Mouse (Mus musculus): ENCODE results near the gene Nedd9. TPM values are rescaled to one million over a fixed set of nuclear protein-coding genes. Genes with fewer than 3 reads are reported as not detected.

Gene Nedd9
- polyA plus RNA-seq, 1 experiment from 2014 or later, result 15.9 TPM

DNA sequence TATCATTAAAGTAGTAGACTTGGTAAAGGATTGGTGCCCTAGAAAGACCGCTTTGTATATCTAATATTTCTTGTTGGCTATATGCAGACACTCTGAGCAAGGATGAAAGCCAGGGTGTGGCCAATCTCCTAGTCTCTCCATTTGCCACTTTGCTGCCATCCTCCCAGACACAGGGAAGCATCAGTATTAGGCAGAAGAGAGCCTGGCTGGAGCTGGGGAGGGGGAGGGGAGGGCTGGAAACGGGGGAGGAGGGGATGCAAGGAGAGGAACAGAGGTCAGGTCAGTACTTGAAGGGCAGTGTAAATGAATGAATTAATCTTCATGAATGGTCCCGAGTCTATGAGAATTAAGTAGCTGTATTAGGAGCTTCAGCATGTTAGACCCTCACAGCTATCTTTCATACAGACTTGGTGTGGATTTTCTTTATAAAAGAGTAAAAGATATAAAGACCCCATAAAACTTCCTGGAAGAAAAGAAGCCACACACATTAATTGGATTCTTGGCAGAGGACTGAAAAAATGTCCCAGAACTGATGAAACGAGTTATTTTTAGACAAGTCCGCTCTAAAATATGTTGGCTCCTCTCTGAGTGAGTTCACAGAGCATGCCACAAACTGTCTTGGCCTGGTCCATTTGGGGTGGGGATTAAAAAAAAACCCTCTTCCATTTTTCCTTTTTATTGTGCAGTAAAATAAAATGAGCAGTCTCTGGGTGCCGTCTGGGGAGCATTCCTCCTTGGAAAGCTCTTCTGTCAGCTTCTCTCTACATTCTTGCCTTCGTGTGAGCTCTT, 23.7 kb upstream of the Nedd9 start:
- H3K27me3 ChIP-seq, result no peaks in the 10 kb centered on the region
- ATAC-seq, result no peak
- H3K4me2 ChIP-seq (replicated peaks), result no peak overlapping the region
- H3K4me1 ChIP-seq (replicated peaks), result peaks cover 3% of the 10 kb centered on the region; the same call in 1 of the 2 replicates
- 55% methylated on average over 7 of the region's 7 CpGs for WGBS
- H3K9me3 ChIP-seq, result no peaks in the 10 kb centered on the region
- no peak overlapping the region for H3K4me3 ChIP-seq (replicated peaks)
- no peak overlapping the region for H3K27ac ChIP-seq
- H3K36me3 ChIP-seq, result no peaks in the 10 kb centered on the region
- no peak overlapping the region for H3K9ac ChIP-seq (replicated peaks)

DNA sequence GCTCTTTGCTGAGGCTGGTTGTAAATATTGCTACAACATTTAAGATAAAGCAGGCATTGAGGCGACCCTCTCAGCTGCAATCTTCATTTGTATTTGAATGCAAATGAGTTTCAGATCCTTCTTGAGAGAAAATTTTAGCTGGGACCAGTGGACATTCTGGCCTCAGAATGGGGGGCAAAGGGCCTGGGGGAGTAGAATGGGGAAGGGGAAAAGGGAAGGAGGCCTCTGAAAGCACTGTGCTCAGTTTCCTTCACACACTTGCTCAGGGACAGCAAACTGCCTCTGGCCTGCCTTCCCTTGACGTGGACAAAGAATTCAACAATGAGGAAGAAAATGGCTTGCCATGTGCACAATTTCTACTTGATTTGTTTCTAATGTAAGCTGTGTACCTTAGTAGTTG, 18.4 kb upstream of the Nedd9 start:
- H3K4me1 ChIP-seq (replicated peaks), result peaks cover 1% of the 10 kb centered on the region; the same call in 1 of the 2 replicates
- no peak overlapping the region for H3K4me2 ChIP-seq (replicated peaks)
- no peaks in the 10 kb centered on the region for H3K36me3 ChIP-seq
- no peak overlapping the region for H3K9ac ChIP-seq (replicated peaks)
- no peaks in the 10 kb centered on the region for H3K9me3 ChIP-seq
- no peak overlapping the region for H3K27ac ChIP-seq
- H3K27me3 ChIP-seq, result no peaks in the 10 kb centered on the region
- no peak for ATAC-seq
- 67% methylated on average over 2 of the region's 2 CpGs for WGBS
- H3K4me3 ChIP-seq (replicated peaks), result no peak overlapping the region

DNA sequence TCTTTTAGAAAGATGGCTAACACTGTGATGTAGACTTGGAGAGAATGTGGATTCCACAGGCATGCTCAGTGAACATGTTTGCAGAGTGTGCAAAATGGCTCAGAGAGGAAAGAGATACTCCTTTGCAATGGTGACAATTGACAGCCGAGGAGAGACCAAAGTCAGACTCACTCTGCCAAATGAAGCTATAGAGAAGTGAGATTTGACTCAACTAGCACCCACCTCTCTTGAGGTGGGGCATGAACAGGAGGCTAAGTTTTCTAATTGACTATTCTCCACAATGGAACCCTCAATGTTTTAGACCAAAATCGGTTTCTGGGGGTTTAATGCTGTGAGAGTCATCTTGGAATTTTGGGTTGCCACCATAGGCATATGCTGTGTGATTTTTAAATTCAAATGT, 17.8 kb upstream of the Nedd9 start:
- Histone ChIP-seq H3K36me3 (no peaks in the 10 kb centered on the region), H3K4me2 (replicated peaks) (no peak overlapping the region), H3K9ac (replicated peaks) (no peak overlapping the region), H3K27me3 (no peaks in the 10 kb centered on the region), H3K4me3 (replicated peaks) (no peak overlapping the region), H3K9me3 (no peaks in the 10 kb centered on the region), H3K4me1 (replicated peaks) (no peaks in the 10 kb centered on the region), H3K27ac (no peak overlapping the region)
- no peak for ATAC-seq
- WGBS, result 94% methylated on average over 2 of the region's 2 CpGs

DNA sequence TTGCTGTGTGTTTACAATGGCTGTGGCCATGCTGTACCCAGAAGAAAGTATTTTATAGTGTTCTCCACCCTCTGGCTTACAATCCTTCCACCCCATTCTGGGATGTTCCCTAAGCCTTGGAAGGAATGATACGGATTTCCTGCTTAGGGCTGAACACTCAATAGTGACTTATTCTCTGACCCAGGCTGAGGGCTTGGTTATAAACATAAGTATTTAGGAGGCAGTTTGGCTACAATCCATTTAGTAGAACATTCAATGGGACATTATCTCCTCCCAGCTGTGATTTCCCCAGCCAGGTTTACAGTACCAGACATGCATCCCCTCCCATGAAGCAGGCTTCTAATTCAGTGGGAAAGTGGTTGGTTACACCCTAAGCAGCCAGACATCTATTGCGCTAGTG, 17.3 kb upstream of the Nedd9 start:
- H3K9ac ChIP-seq (replicated peaks), result no peak overlapping the region
- no peak overlapping the region for H3K4me2 ChIP-seq (replicated peaks)
- no peak overlapping the region for H3K27ac ChIP-seq
- H3K4me3 ChIP-seq (replicated peaks), result no peak overlapping the region
- H3K36me3 ChIP-seq, result no peaks in the 10 kb centered on the region
- H3K4me1 ChIP-seq (replicated peaks), result no peaks in the 10 kb centered on the region
- 95% methylated on average over 2 of the region's 2 CpGs for WGBS
- no peaks in the 10 kb centered on the region for H3K27me3 ChIP-seq
- no peak for ATAC-seq
- no peaks in the 10 kb centered on the region for H3K9me3 ChIP-seq

DNA sequence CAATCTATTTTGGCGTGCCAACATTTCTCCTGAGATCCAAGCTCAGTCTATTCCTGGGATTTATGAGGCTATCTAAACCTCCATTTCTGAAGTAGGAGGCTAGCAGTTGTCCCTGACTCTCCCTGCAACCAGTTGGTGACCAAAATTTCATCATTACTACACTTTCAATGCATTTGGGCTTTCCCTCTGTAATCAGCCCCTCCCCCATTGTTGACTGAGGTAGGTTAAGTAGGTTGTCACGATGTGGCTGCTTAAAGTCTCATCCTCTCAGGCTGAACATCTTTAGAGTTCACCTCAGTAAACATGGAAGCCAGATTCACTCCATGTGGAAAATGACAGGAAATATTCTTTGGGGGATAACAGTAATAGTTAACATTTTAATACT, 15.7 kb upstream of the Nedd9 start:
- Histone ChIP-seq H3K36me3 (no peaks in the 10 kb centered on the region), H3K27me3 (no peaks in the 10 kb centered on the region), H3K4me3 (replicated peaks) (no peak overlapping the region), H3K9me3 (no peaks in the 10 kb centered on the region), H3K4me1 (replicated peaks) (no peaks in the 10 kb centered on the region), H3K27ac (no peak overlapping the region), H3K4me2 (replicated peaks) (no peak overlapping the region), H3K9ac (replicated peaks) (no peak overlapping the region)
- WGBS, result 93% methylated on average over 2 of the region's 2 CpGs
- ATAC-seq, result no peak

DNA sequence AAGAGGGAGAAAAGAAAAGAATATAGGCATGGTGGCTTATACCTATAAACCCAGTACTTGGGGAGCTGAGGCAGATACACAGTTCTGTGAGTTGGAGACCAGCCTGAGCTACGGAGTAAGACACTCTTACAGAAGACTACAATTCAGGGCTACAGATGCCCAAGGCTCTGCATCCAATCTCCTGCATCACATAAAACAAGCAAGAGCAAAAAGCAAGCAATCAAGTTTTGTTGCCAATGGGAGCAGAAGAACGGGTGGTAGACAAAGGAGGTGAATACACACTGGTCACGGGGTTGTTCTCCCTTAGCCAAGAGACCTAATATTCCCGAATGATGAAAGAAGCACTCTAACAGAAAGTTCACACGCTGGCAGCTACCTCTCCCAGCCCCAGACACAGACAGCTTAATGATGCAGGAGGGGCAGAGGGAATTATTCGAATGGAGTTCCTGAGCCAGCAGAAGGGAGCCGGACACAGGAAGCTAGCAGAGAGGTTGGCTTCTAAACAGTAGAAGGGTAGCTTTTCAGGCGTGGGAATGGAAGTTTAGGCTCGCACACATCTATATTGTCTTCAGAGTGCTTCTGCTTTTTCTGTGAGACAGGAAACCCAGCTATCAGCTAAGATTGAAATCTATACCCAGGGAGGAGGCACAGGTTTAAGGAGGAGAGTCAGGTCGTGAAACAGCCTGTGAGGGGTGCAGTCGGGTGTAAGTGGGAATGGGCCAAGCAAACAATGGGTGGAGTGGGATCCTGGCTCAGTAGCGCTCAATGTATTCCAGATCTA, 15.2 kb upstream of the Nedd9 start:
- H3K27ac ChIP-seq, result no peak overlapping the region
- H3K4me2 ChIP-seq (replicated peaks), result no peak overlapping the region
- H3K36me3 ChIP-seq, result no peaks in the 10 kb centered on the region
- ATAC-seq, result no peak
- no peak overlapping the region for H3K4me3 ChIP-seq (replicated peaks)
- H3K9me3 ChIP-seq, result no peaks in the 10 kb centered on the region
- WGBS, result 75% methylated on average over 12 of the region's 12 CpGs
- no peaks in the 10 kb centered on the region for H3K4me1 ChIP-seq (replicated peaks)
- no peak overlapping the region for H3K9ac ChIP-seq (replicated peaks)
- no peaks in the 10 kb centered on the region for H3K27me3 ChIP-seq

DNA sequence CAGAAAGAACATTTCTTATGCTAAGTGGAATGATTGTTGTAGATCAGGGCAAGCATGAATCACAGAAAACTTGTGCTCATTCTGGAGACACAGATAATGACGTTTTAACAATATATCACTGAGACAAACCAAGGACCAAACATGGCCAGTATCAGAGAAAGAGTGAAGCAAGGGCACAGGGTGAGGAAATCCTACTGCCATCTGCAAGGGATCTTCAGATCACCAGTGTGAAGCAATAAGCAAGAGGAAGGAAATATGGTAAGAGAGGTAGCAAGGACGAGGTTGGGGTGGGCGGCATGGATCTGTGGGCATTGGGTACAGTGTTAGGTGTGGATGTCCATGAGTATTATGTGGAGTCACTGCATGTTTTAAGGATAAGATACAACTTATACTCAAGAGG, 13.6 kb upstream of the Nedd9 start:
- Histone ChIP-seq H3K4me2 (replicated peaks) (no peak overlapping the region), H3K4me1 (replicated peaks) (no peaks in the 10 kb centered on the region), H3K36me3 (no peaks in the 10 kb centered on the region), H3K27me3 (no peaks in the 10 kb centered on the region), H3K27ac (no peak overlapping the region), H3K9ac (replicated peaks) (no peak overlapping the region), H3K4me3 (replicated peaks) (no peak overlapping the region), H3K9me3 (no peaks in the 10 kb centered on the region)
- 96% methylated on average over 3 of the region's 3 CpGs for WGBS
- ATAC-seq, result no peak

DNA sequence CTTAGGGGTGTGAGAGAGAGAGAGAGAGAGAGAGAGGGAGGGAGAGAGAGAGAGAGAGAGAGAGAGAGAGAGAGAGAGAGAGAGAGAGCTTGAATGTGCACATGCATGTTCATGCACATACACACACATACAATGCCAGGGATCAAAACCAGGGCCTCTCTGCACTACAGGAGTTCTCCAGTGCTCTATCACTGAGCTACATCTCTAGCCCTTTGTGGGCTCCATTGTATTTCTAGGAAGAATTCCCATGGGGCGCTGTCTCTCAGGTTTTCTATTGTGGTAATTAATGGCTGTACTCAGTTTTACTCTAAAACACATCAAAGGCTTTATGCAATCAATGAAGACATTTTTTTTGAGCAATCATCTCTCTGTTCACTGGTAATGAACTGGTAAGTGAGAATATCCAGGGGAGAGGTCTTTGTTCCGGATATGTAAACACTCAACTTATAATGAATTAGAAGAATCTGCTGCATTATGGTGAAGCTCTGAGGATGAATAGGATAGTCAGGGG, 11.5 kb upstream of the Nedd9 start:
- no peak overlapping the region for H3K4me3 ChIP-seq (replicated peaks)

DNA sequence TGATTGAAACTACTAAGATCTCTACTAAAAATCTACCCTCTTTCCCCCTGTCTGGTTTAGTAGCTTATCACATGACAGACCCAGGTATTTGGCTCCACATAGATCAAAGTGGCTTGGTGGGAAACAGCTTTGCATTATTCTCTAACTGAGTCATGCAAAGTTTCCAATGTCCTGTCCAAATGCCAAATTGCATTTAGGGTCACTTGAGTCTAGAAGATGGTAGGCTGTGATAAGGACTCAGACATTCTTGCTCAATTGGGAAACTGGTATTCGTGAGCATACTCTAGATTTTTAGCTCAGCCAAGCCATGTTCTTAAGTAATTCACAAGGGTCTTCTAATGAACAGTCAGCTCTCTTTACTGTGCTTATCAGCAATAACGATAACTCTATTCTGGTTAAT, 7.5 kb upstream of the Nedd9 start:
- no peak for ATAC-seq
- H3K9me3 ChIP-seq, result no peaks in the 10 kb centered on the region
- H3K4me1 ChIP-seq (replicated peaks), result 0 out of 2 replicates have a peak, but pooled peaks cover 8% of the 10 kb centered on the region
- no peaks in the 10 kb centered on the region for H3K27me3 ChIP-seq
- H3K36me3 ChIP-seq, result no peaks in the 10 kb centered on the region
- no peak overlapping the region for H3K4me3 ChIP-seq (replicated peaks)
- H3K27ac ChIP-seq, result no peak overlapping the region
- no peak overlapping the region for H3K9ac ChIP-seq (replicated peaks)
- 88% methylated on average over 2 of the region's 2 CpGs for WGBS
- H3K4me2 ChIP-seq (replicated peaks), result no peak overlapping the region

More for the DNA sequence above, 11.5 kb upstream of the Nedd9 start:
- Histone ChIP-seq H3K9me3 (no peaks in the 10 kb centered on the region), H3K4me1 (replicated peaks) (no peaks in the 10 kb centered on the region), H3K4me2 (replicated peaks) (no peak overlapping the region), H3K36me3 (no peaks in the 10 kb centered on the region), H3K9ac (replicated peaks) (no peak overlapping the region), H3K27ac (no peak overlapping the region), H3K27me3 (no peaks in the 10 kb centered on the region)
- no peak for ATAC-seq
- WGBS, result 78% methylated on average over 2 of the region's 2 CpGs

DNA sequence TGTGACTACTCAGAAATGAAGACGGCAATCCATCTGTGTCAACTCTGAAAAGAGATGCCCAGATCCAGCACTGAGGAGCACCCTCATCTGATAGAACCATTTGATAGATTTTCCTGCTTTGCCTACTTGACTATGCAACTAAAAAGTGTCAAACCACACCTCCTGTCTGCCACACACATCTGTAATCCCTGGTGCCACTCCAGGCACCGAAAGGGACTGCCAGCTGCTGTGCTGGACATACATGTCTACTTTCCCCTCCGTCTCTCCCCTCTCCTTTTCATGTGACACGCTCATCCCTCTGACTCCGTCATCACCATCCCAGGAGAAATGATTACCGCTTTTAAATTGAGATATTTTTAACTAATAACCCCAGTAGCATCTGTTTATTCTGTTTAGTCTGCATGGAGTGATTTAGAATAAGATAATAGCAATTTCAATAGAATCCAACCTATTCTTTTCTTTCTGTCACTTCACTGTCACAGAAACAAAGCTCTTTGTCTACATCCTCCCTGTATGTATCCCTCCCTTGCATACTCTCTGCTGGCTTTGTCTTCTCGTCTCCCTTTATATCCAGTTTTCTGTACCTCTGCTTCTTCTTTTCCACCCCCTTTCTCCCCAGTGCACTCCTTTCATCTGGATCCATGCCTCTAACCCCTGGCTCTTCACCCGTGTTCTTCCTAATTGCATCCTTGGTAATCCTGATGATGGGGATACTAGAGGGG, 5.0 kb upstream of the Nedd9 start:
- H3K9ac ChIP-seq (replicated peaks), result no peak overlapping the region
- H3K4me3 ChIP-seq (replicated peaks), result no peak overlapping the region
- H3K36me3 ChIP-seq, result no peaks in the 10 kb centered on the region
- ATAC-seq, result peak; percentile 9; the same call in 1 of the 2 replicates
- H3K9me3 ChIP-seq, result no peaks in the 10 kb centered on the region
- no peak overlapping the region for H3K27ac ChIP-seq
- 0 out of 2 replicates have a peak, but pooled peaks cover 8% of the 10 kb centered on the region for H3K4me1 ChIP-seq (replicated peaks)
- WGBS, result 64% methylated on average over 8 of the region's 8 CpGs
- H3K27me3 ChIP-seq, result no peaks in the 10 kb centered on the region
- H3K4me2 ChIP-seq (replicated peaks), result no peak overlapping the region

DNA sequence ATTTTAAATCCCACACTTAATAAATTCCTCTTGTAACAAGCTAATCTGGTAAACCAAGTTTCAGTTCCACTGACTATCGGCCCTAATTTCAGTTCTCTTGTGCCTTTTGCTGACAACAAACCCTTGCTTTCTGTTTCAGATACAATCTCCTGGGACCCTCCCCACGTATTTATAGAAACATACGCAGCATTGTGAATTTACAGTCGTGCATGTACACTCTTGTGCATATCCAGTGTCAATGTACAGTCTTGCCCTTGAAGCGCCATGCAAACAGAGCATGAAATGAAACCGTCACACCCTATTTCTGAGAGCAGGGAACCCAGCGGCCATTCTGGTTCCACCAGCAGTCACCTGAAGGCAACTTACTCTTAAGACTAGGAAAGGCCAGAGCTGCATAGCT, 4.4 kb upstream of the Nedd9 start:
- no peaks in the 10 kb centered on the region for H3K27me3 ChIP-seq
- WGBS, result 85% methylated on average over 7 of the region's 7 CpGs
- 0 out of 2 replicates have a peak, but pooled peaks cover 8% of the 10 kb centered on the region for H3K4me1 ChIP-seq (replicated peaks)
- no peaks in the 10 kb centered on the region for H3K9me3 ChIP-seq
- no peak overlapping the region for H3K27ac ChIP-seq
- H3K36me3 ChIP-seq, result no peaks in the 10 kb centered on the region
- no peak overlapping the region for H3K4me2 ChIP-seq (replicated peaks)
- H3K9ac ChIP-seq (replicated peaks), result no peak overlapping the region
- no peak overlapping the region for H3K4me3 ChIP-seq (replicated peaks)
- ATAC-seq, result no peak

DNA sequence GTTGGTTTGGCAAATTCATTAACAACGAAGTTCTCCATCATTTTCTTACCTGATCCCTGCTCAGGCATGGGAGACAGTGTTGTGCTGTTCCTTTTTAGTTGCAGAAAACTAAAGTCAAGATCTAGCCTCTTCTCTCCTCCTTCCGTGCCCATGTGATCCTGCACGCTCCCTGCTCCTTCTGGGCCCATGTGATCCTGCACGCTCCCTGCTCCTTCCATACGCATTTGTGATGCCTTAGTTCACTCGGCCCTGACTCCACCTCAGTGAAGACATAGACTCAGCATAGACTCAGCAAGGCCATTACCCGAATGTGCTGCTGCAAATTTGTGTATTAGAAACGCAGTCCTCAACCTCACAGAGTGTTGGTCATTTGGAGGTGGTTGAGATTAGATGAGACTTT, 3.1 kb upstream of the Nedd9 start:
- Histone ChIP-seq H3K27ac (no peak overlapping the region), H3K9ac (replicated peaks) (no peak overlapping the region), H3K9me3 (no peaks in the 10 kb centered on the region), H3K4me2 (replicated peaks) (no peak overlapping the region), H3K4me3 (replicated peaks) (no peak overlapping the region), H3K36me3 (no peaks in the 10 kb centered on the region), H3K27me3 (no peaks in the 10 kb centered on the region), H3K4me1 (replicated peaks) (0 out of 2 replicates have a peak, but pooled peaks cover 8% of the 10 kb centered on the region)
- 87% methylated on average over 8 of the region's 8 CpGs for WGBS
- ATAC-seq, result no peak
